Mouse (Mus musculus) testis, adult 2 months (tissue): ENCODE measurements around the gene Eid1. TPM values are rescaled to one million over a fixed set of nuclear protein-coding genes. Genes with fewer than 3 reads are reported as not detected.
A peak's percentile ranks its signal among the peaks of the same experiment; 100 is the strongest.

Experiments used
- H3K27ac ChIP-seq: fragments of 200-500 bp; 2 replicates; pipeline ENCODE4 v1.5.1; 2012; ENCODE audit warnings: low read depth, low read length; ENCODE audit not compliant: control insufficient read depth, insufficient read depth
- H3K27me3 ChIP-seq: fragments of 200-500 bp; 2 replicates; pipeline ENCODE4 v1.6.1; 2012; ENCODE audit warnings: mild to moderate bottlenecking, low read length, moderate library complexity; ENCODE audit not compliant: control insufficient read depth, insufficient read depth
- H3K36me3 ChIP-seq: fragments of 200-500 bp; 2 replicates; pipeline ENCODE4 v1.6.1; 2012; ENCODE audit warnings: mild to moderate bottlenecking, low read length; ENCODE audit not compliant: control insufficient read depth, insufficient read depth
- H3K4me1 ChIP-seq: fragments of 200-500 bp; 2 replicates; pipeline ENCODE4 v1.6.1; 2012; ENCODE audit warnings: low read length; ENCODE audit not compliant: control insufficient read depth, insufficient read depth
- H3K4me3 ChIP-seq: fragments of 200-500 bp; 2 replicates; pipeline ENCODE4 v1.5.1; 2012; ENCODE audit warnings: low read depth, mild to moderate bottlenecking, low read length, moderate library complexity, mixed read lengths; ENCODE audit not compliant: control insufficient read depth
- CTCF ChIP-seq: fragments of 200-500 bp; IDR thresholded peaks from 2 replicates; pipeline ENCODE4 v1.5.1; 2012; ENCODE audit warnings: low read depth, mild to moderate bottlenecking, inconsistent platforms, low read length, moderate library complexity; ENCODE audit not compliant: control insufficient read depth, insufficient read depth, insufficient replicate concordance
- POLR2A ChIP-seq: fragments of 200-500 bp; IDR thresholded peaks from 2 replicates; pipeline ENCODE4 v1.6.1; 2012; ENCODE audit warnings: low read depth, mild to moderate bottlenecking, inconsistent platforms, low read length, moderate library complexity; ENCODE audit not compliant: control insufficient read depth
- polyA plus RNA-seq: library from polyadenylated mRNA; depleted of rRNA; stranded (reverse); fragments of >200 nt; gene quantifications from 2 replicates; pipeline ENCODE4 v1.2.3, GENCODE M21; 2012; rRNA removed

Gene Eid1
- polyA plus RNA-seq, 1 experiment: 5.4 TPM

DNA sequence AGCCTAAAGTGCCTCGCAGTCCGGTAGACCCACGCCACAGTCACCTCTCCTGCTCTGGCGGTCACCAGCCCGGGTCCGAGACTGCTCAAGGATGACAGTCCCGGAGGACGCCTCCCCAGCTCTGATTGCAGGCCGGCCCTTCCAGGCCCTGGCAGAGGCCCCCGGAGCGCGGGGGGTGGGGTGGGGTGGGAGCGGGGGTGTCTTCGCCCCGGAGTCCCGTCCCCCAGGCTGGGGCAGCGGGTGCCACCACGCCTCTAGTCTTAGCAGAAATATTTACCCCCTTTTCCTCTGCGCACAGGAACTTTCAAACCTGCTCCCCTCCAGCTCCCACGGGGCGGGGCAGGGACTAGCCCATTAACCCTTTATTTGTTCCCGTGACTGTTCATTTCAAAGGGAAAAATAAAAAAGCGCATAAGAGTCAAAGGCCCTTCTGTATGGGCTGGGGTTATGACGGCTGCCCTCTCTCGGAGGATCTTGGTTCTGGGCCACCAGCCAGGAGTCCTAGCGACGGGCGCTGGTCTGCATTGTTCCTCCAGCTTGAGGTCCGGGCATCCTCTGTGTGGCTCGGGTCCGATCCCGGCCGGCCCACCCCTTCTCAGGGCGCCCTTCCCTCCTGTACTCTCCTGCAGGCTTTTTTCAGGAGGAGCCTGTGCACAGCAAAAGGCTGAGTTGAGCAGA lies 50.7 kb downstream of the Eid1 start:
- peaks cover 2% of the 10 kb centered on the region; the same call in 1 of the 2 replicates for H3K27me3 ChIP-seq
- peak overlapping the region; percentile 32; the same call in 1 of the 2 replicates for H3K27ac ChIP-seq

DNA sequence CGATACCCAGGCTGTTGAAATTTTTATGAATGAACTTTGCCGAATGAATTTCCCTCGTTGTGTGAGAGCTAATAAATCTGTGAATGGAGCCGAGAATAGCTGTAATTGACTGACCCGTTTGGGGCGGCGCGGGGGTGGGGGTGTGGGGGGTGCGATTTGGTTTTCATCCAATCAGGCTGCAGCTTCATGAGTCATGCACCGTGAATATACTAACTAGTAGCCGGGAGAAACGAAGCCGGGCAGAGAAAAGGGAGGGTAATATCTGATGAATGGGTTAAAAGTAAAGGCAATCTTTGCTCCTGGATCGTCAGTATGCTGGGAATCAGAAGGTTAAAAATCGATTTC lies 51.2 kb downstream of the Eid1 start, which contains the start of gene Shc4:
TSS of gene Shc4 (minus strand) at position 63 of the 345 bp plus-strand sequence.
- Histone ChIP-seq H3K4me1 (peaks cover 11% of the 10 kb centered on the region), H3K27me3 (peaks cover 2% of the 10 kb centered on the region; the same call in 1 of the 2 replicates), H3K27ac (peak within 1 kb of the TSS; percentile 32; the same call in 1 of the 2 replicates), H3K4me3 (peak within 1 kb of the TSS; percentile 48), H3K36me3 (no peaks in the 10 kb centered on the region)
- no peak for TF ChIP-seq CTCF
- TF ChIP-seq POLR2A: no peak

More for the DNA sequence above, 50.7 kb downstream of the Eid1 start:
- peak overlapping the region; percentile 48 for H3K4me3 ChIP-seq
- no peak; the same call in 1 of the 2 replicates for TF ChIP-seq POLR2A
- no peak for TF ChIP-seq CTCF
- H3K4me1 ChIP-seq: peaks cover 11% of the 10 kb centered on the region
- no peaks in the 10 kb centered on the region for H3K36me3 ChIP-seq

Other genes with a start within 250 kb of the Eid1 start
- 0.04 TPM in 1 of 2 replicates, not detected in the other for gene Gm9913, start 168.0 kb upstream of the Eid1 start, polyA plus RNA-seq
- 1.1 and 1.5 TPM in 2 replicates for gene Fbn1, start 165.1 kb upstream of the Eid1 start, polyA plus RNA-seq
- 2.1 and 2.3 TPM in 2 replicates for gene Cep152, start 48.0 kb upstream of the Eid1 start, polyA plus RNA-seq
- gene Shc4, start 51.1 kb downstream of the Eid1 start, polyA plus RNA-seq: 4.8 and 8.5 TPM in 2 replicates
- gene Secisbp2l, start 109.8 kb downstream of the Eid1 start, polyA plus RNA-seq: 3.8 and 4.0 TPM in 2 replicates
- 9.7 and 10.6 TPM in 2 replicates for gene Galk2, start 186.0 kb downstream of the Eid1 start, polyA plus RNA-seq
- 22.6 and 29.6 TPM in 2 replicates for gene Cops2, start 186.0 kb downstream of the Eid1 start, polyA plus RNA-seq